Mouse (Mus musculus) induced T-regulatory cell, adult 2 months (primary cell): ENCODE measurements around the gene En1.

Experiments used
- DNase-seq: peaks from one replicate; pipeline ENCODE4 v3.0.0-alpha.2; 2012; ENCODE audit warnings: low read depth

En1 gene

DNA sequence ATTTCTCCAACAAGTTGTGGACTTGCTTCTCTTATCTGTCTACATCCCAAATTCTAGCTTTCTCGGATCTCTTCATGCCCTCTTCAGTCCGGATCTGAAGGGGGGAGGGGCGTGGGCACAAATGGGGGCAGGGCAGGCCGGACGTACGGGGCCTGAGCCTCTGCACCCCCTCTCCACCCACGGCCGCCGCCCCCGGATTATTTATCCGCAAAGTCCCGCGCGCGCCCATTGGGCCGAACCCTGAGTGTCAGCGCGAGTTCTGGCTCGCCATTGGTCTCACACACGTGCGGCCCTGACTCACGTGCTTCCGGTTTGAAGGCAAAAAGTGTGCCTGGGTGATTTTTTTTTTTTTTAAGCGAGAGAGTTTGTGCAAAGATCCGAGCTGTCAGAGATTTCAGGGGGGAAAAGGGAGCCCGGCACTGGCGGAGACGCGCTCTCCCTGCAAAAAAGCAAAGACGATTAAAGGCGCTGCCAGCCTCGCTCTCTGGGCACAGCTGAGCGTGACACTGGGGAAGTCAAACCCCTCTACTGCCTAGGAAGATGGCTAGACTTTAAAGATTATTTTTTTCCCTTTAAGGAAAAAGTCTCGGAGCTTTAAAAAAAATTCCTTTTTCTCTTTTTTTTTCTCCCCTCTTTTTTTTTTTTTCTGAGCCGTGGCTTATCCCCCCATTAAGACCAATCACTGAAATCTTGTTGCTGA is at the start of gene En1:
Gene En1 (plus strand): TSS at position 388 of the 700 bp plus-strand sequence.
- no peak for DNase-seq

DNA sequence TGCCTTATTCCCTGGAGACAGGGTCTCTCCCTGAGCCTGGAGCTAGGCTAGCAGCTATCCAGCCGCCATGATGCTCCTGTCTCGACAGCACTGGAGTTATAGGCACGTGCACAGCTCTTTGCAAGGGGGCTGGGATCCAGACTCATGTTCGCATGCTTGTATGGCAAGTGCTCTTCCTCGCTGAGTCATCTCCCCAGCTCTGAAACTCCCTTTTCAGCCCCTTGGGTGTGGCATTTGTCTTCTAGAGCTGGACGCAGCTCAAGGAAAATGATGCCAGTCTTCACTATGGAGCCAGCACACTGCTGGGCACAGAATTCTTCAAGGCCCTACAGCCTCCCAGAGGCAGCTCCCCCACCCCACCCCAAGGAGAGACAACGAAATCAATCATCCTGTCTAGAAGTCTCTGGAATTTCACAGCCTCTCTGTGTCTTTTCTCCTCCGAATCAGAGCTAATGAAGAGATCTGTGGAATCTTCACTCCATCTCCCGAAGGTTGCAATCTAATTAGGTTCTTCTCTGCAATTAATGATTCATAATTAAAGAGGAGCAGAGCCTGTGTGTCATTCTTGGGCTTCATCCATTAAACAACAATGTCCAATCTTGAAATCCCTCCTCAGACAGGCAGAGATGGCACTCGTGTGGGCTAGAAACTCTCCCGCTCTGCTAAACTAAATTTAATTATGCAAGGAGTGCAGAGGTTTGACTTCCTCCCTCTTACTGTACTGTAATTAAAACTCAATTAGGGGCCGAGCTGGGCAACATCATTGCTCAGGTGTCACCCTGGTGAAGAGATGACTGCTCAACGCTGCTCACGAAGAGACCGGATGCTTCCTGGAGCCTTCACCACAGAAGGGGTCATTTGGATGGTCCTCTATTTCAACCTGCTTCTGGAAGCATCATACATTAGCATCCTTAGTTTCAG is 45.0 kb upstream of the En1 start:
- DNase-seq: no peak

DNA sequence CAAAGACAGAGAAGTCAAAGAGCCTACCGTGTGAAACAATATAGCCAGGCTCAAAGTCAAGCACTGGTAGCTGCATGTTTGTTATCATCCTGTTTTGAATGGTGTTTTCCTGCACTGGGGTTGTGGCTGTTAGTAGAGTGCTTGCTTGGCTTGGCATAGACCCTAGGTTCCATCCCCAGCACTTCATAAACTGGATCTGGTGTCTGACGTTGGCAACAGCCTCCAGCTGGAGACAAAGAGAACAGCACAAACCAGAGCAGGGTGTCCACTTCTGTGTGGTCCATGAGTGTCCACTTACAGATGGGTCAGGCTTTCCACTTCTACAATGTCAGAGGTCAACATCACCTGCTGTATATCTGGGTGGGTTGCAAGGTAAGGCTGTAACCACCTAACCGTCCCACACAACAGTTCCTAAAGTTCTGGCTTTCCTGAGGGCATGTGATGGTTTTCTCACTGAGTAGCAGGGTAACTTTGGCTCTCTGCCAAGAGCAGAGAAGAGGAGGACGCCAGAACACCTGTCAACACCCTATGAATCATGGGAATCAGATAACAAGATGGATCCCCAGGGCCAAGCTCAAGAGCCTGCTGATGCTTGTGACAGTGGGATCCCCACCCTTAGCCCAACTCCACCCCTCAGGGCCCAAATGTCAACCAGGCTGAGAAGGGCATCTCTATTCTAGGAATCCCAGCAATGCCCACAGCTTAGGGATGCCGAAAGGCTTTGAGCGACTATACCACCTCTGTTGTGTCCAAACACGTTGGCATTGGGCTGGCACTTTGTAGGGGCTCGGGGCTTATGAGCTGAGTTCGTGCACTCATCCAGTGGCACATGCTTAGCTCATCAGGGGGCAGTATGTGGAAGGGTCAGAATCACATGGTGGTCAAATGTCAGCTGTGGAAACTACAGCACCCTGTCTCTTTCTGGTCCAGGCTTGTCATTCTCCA is 43.6 kb upstream of the En1 start:
- DNase-seq: no peak

DNA sequence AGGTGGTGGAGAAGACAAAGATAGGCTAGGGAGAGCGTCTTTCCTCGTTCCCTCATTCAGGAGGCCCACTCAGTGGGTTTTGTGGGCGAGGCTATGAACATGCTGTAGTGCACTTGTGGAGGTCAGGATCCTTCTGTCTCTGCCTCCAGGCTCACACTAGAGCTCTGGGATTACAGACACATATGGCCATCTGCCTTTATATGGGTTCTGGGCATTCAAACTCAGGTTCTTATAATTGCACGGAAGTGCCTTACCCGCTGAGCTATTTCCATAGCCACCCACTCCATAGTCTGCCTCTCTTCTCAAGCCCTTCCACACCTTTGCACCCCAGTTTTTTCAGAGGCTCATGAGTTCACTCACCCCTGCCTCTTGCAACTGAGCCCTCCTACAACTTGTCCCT is 42.3 kb upstream of the En1 start:
- DNase-seq: no peak

DNA sequence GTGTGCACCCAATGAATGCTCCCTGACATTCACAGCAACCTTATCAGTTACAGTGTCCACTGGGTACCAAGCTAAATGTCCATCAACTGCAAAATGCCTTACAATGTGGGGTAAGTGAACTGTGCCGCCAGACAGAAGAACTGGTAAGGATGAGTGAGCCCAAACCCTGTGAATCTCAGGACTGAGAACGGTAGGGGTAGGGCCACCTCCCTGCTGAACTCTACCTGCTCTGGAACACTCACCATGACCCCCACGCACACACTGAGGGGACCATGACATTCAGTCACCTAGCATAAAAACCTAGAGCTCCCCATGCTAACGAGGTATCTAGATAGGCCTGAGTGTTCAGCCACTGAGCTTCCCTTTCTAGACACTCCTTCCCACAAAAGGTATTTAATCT is 20.9 kb upstream of the En1 start:
- DNase-seq: no peak

DNA sequence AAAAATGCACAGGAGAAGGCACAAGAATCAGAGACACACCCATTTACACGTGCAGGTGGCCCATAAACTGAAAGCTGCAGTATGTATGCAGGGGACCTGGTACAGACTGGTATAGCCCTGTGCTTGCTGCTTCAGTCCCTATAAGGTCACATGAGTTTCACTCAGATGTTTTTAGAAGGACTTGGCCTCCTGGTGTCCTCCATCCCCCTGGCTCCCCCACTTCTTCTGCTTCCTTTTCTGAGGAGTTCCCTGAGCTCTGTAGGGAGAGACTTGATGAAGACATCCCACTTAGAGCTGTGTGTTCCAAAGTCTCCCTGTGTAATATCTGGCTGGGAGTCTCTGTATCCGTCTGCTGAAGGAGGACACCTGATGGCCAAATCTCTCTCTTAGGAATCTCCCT is 16.7 kb upstream of the En1 start:
- no peak for DNase-seq

DNA sequence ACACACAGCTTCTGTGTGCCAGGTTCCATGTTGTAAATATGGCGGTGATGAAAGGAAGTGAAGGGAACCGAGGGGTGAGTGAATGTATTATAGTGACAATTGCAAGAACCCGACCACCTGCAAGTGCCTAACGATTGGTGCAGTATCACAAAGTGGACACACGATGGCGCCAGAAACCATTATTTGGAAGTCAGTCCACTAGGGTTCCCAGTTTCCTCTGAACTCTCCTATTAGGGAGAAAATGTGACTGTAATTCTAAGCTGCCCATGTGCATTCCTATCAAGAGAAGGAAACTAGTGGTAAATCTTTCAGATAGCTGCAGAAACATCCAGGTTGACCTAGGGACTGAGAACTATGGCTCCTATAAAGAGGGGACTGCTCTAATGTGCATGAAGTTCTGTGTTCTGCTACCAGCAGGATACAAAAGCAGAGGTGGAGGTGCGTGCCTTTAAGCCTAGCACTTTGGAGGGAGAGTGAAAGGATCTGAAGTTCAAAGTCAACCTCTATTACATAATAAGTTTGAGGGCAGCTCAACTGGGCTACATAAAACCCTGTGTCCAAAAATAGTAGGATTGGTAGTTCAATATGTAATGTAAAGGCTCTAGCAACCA is 15.6 kb upstream of the En1 start:
- peak; percentile 61 for DNase-seq

DNA sequence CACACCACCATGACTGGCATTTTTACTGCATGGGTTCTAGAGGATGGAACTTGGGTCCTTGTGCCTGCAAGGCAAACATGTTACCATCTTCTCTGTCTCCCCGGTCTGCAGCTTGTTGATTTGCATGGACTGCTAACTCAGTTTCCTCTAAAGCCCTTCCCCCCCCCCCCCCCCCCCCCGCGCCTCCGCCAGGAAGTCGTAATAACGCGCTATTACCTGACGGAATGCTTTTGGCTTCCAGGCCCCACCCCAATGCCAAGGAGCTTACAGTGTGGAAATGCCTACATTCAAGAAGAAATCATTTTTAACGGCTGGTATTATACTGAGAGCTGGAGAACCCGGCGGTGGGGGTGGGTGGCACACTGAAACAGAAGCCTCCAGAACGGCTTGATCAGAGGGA is 14.8 kb upstream of the En1 start:
- no peak for DNase-seq

DNA sequence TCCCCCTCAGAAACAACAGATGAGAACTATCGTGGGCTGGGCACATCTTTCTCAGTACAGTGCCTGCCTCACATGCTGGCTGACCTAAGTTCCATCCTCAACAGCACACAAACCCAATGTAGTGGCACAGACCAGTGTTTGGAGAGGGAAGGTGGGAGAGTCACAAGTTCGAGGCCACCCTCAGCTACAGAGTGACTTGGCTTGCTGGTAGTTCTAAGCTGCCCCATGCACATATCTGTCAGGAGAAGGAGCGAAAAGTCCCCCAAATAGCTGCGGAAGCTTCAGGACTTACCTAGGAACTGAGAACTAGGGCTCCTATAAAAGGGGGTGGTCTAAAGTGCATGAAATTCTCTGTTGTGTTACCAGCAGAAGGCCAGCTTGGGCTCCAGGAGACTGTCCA is 14.3 kb upstream of the En1 start:
- no peak for DNase-seq

DNA sequence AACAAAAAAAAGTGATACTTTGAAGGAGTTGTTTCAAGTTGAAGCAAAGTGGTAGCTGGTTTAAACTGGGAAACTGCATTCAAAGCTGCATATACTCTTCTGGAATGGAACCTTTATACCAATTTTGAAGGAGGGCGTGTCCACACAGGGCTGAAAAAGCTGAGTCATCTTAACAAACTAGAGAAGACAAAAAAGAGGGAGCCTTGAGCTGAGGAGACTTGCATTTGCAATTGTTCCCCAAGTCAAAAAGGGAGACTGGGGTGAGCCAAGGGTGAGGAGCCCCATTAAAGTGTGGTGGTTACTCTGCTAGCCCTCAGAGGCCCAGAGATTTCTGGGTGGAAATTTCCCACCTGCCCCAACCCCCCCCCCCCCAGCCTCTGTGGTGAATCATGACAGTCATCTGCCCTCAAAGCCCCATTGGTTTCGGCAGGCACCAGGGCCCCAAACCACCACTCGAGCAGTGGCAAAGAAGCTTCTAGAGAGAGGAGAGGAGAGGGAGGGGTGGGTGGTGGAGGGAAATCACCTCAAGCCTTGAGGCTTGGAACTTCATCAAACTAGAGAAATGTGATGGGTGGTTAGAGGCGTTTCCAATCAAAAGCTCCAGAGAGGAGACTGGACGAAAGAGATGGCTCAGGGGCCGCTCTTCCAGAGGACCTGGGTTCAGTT is 13.7 kb upstream of the En1 start:
- DNase-seq: no peak

DNA sequence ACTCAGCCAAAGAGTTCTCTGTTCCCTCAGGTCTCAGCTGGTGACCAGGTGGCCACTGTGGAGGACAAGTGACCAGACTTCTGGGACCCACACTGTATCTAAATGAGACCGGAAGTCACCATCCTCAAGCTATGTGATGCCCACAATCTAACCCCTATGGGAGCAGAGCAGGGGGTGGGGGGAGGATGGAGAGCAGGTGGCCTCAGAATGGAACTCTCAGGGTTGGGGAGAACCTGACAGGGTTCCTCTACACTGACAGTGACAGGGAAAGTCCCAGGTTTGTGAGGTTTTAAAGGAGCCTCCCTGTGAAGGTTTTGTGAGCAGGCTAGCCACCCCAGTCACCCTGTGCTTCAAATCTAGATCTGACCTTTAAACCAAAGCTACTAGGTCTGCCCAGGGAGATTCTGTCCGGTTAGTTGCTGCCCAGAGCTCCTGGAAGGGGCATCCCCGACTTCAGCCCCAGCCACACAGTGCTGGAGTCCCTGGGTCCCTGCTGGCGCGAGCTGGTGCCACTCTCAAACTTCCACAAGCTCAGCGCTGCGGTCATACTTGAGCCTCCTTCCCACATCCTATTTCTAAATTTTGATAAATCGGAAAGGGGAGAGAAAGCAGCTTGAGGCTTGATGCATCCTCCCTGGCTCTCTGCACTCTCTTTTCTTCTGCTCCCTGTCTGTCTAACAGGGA is 8.8 kb upstream of the En1 start:
- DNase-seq: no peak

DNA sequence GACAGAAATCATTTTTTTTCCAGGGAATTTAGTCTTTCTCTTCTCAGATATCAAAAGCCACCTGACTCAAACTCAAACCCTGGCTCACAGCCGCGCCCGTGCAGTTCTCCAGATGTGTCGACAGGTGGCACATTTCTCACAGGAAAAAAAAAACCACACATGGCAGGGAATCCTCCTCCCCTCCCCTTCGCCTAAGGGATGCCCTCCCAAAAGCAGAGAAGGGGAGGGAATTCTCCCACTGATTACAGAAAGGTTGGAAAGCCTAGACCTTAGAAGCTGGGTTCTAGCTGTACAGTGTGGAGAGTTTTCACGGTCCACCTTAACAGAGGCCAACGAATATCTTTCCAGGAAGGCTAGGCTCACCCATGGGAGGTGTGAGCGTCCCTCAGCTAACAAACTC is 7.6 kb upstream of the En1 start:
- DNase-seq: no peak

DNA sequence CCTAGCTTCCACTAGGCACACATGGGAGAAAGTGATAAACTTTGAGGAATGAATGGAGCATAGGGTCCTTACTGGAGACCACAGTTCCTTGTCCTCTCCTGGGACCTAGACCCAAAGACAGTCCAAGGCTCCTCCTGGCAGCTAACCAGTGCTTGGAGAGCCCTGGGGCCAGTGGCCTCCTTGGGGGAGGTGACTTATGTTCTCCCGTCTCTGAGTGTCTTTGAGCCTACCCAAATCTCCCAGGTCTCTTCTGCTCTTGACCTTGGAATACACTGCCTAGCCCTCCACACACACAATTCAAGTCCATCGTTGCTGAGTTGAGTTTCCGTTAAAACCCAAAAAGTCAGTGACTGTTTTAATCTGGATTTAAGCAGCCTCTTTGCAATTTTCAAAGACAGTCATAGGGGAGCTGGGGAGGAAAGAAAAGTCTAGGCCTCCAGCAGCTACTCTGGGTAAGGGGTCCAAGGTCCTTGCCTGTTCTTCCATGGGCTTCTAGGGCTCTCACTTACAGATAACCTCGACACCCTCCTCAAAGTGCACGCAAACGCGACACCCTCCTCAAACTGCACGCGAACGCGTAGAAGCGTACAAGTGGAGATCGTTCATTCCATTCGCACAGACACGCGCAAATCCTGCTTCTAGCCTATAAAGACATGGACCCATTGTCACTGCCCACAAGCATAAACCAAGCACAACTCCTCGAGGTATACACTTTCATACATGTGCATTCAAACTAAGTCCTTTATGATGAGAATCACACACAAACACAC is 6.6 kb upstream of the En1 start:
- DNase-seq: no peak

DNA sequence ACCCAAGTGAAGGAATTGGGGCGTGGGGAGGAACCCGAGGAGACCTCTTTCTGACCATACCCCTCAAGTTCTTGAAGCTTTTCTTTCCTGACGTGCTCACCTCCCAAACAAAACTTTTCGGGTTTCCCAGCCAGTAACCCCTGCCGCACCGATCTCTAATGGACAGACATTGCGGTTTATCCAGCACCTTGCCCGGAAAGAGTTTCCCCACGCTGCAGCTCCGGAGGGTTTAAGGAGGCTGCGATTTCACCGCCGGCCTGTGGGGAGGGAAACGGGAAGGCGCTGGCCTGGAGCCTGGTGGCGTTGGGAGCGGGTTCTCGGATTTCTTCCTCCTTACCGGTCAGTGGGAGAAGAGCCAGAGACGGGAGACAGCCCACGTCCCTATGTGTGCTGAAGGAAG is 5.9 kb upstream of the En1 start:
- DNase-seq: no peak

DNA sequence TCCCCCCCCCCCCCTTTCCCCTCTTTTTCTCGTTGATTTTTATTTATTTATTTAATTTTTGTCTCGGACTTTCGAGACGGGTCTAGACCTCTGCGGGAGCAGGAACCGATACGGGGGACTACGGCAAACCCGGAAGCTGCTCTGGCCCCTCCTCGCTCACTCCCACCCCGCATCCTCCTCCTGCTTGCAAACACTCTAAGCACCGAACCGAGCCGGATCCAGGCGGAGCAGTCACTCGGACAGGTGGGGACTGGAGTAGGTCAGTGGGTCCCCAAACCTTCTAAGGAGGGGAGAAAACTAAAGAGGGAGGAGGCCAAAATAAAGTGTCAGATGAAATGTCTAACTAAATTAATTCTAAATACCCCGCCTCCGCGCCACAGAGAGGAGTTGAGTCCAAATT is 5.4 kb upstream of the En1 start:
- no peak for DNase-seq

DNA sequence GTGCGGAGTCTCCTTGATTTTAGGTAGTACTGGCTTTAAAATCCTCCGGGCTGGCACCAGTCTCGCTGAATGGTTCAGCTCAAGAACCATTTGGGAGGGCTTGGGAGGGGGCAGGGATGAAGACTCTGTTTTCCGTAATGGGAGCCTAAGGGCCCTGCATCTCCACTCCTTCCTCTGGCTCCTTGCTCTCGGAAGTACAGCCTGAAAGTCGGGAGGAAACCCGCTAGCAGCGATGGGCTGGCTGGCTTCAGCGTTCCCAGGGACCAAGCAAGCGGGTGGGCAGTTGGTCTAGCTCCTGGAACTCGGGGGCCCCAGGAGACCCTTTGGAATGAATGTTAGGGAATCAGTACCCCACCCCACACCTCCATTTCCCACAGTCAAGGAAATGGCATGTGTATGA is 4.9 kb upstream of the En1 start:
- DNase-seq: no peak

DNA sequence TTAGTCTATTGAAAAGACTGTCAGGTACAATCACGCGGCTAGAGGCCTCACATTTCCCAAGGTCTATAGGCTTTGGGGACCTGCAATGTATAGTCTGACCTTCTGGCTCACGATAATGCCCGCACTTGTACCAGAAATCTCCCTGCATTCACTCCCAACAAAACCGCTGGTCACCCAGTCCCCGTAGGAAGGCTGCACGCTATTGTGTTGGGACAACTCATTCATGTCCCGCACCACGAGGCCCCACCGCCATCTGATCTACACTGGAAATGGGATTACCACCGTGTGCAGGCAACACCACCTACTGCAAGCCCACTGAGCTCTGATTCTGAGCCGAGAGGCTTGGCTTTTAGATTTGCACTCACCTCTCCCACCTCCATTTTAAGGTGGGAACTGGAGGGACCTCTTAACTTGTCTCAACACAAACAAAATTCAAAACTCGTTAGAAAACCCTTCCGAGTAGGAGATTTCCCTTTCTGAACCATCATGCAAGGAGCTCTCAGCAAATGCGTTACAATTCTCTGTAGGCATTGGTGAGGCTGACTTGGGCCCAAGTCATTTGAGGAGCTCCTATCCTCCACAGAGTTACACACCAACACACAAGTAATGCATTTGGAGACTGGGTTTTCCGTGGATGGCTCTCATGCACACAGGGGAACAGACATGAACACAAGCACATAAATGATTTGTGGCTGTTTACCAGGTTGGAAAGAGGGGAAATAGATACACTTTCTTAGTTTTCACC is 3.9 kb upstream of the En1 start:
- DNase-seq: no peak

DNA sequence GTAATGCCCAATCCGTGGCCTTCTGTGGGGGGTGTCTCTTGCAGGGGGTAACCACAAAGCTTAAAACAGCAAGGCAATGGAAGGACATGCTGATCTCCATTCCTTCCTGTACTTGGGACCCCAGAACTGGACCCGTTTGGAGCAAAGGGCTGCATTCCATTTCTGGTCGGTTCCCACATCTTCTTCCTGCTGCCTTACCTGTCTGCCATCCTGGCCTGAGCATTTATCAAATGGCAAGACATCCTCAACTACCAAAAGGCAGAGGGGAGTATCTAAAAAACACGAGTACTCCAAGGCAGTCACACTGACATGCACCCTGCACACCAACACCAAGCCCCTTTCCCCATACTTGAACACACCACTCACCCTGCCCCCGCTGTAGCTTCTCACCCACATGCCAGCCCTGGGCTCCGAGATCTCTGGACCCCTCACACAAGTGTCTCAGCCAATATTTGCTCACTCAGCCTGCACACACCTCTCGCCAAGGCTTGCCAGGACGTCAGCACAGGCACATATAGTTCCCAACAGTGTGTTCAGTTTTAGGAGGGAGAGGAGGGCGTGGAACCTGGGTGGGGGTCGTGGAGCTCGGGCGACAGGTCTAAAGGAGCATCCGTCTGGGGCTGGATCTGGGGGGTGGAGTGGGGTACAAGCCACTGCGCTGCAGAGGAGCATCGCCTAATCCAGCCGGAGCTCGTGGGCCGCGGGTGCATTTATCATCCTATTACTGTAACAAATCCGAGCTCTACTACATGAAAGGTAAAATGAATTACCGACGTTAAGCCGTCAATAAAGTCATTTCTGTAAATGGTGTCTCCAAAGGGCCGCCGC is 2.7 kb upstream of the En1 start:
- DNase-seq: no peak

DNA sequence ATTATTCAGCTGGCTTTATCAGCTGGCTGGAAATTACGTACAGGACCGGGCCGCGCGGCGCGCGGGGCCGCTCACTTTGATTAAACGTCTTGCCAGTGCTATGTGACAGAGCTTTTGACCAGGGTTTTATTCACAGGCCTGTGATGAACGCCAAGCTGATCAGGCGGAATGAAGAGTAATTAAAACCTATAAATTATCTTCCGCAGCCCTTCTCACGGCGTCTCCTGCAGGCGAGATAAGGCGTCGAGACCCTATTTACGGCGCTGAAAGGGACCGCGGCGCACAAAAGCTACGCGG is 2.1 kb upstream of the En1 start:
- DNase-seq: no peak
